Mouse (Mus musculus): ENCODE data around the gene Pwp2. TPM values are rescaled to one million over a fixed set of nuclear protein-coding genes. Genes with fewer than 3 reads are reported as not detected.

The Pwp2 gene
- 18.1 and 18.4 TPM in 2 replicates for polyA plus RNA-seq (2015; fragmentation: Nextera tagmentation; extraction: Ambion mirVana)

- H3K27me3 ChIP-seq (replicated peaks), result no peaks in the 10 kb centered on the region
- no peaks in the 10 kb centered on the region for H3K9me3 ChIP-seq
- peak within 1 kb of the TSS; percentile 39 for H3K9ac ChIP-seq
- peaks cover 14% of the 10 kb centered on the region for H3K4me1 ChIP-seq
- H3K36me3 ChIP-seq (replicated peaks), result peaks cover 29% of the 10 kb centered on the region
- peak within 1 kb of the TSS; percentile 66 for H3K4me3 ChIP-seq
- H3K27ac ChIP-seq, result peak within 1 kb of the TSS; percentile 69
- H3K4me2 ChIP-seq, result peak within 1 kb of the TSS; percentile 92
- WGBS, result 2% methylated on average over 47 of the region's 47 CpGs
- ATAC-seq (replicated peaks), result peak; percentile 97
Measured at GRCm38 (mm10) chr10:78184531-78185380, at the start of gene Pwp2. Pwp2 (minus strand) TSS chr10:78185149.

GRCm38 (mm10) chr10:78233756-78234155 lies 48.8 kb upstream of the Pwp2 start:
- H3K27me3 ChIP-seq (replicated peaks), result no peaks in the 10 kb centered on the region
- no peak for ATAC-seq (replicated peaks)
- H3K4me3 ChIP-seq, result no peak overlapping the region
- 0 out of 2 replicates have a peak, but pooled peaks cover 4% of the 10 kb centered on the region for H3K4me1 ChIP-seq
- 88% methylated on average over 6 of the region's 6 CpGs for WGBS
- no peak overlapping the region for H3K27ac ChIP-seq
- H3K9ac ChIP-seq, result no peak overlapping the region
- no peaks in the 10 kb centered on the region for H3K9me3 ChIP-seq
- no peak overlapping the region for H3K4me2 ChIP-seq
- H3K36me3 ChIP-seq (replicated peaks), result peaks cover 13% of the 10 kb centered on the region

GRCm38 (mm10) chr10:78233161-78233560 lies 48.2 kb upstream of the Pwp2 start:
- H3K4me1 ChIP-seq, result 0 out of 2 replicates have a peak, but pooled peaks cover 4% of the 10 kb centered on the region
- ATAC-seq (replicated peaks), result no peak
- H3K4me3 ChIP-seq, result no peak overlapping the region
- H3K4me2 ChIP-seq, result no peak overlapping the region
- 91% methylated on average over 5 of the region's 5 CpGs for WGBS
- no peak overlapping the region for H3K27ac ChIP-seq
- H3K36me3 ChIP-seq (replicated peaks), result peaks cover 19% of the 10 kb centered on the region
- H3K9me3 ChIP-seq, result no peaks in the 10 kb centered on the region
- no peaks in the 10 kb centered on the region for H3K27me3 ChIP-seq (replicated peaks)
- H3K9ac ChIP-seq, result no peak overlapping the region

GRCm38 (mm10) chr10:78232301-78232980 lies 47.5 kb upstream of the Pwp2 start:
- Histone ChIP-seq H3K4me3 (no peak overlapping the region), H3K27ac (no peak overlapping the region), H3K9me3 (no peaks in the 10 kb centered on the region), H3K27me3 (replicated peaks) (no peaks in the 10 kb centered on the region), H3K9ac (no peak overlapping the region), H3K4me1 (0 out of 2 replicates have a peak, but pooled peaks cover 4% of the 10 kb centered on the region), H3K4me2 (no peak overlapping the region), H3K36me3 (replicated peaks) (peaks cover 23% of the 10 kb centered on the region)
- ATAC-seq (replicated peaks), result no peak
- WGBS, result 82% methylated on average over 4 of the region's 4 CpGs

- Histone ChIP-seq H3K4me3 (no peak overlapping the region), H3K4me2 (no peak overlapping the region), H3K27ac (no peak overlapping the region), H3K4me1 (no peaks in the 10 kb centered on the region), H3K9me3 (no peaks in the 10 kb centered on the region), H3K27me3 (replicated peaks) (no peaks in the 10 kb centered on the region), H3K9ac (no peak overlapping the region), H3K36me3 (replicated peaks) (peaks cover 29% of the 10 kb centered on the region)
- ATAC-seq (replicated peaks), result no peak
- WGBS, result 90% methylated on average over 5 of the region's 5 CpGs
Measured at GRCm38 (mm10) chr10:78228560-78228928, 43.6 kb upstream of the Pwp2 start.

- no peak for ATAC-seq (replicated peaks)
- Histone ChIP-seq H3K36me3 (replicated peaks) (peaks cover 29% of the 10 kb centered on the region), H3K9ac (no peak overlapping the region), H3K9me3 (no peaks in the 10 kb centered on the region), H3K27ac (no peak overlapping the region), H3K4me3 (no peak overlapping the region), H3K4me1 (no peaks in the 10 kb centered on the region), H3K27me3 (replicated peaks) (no peaks in the 10 kb centered on the region), H3K4me2 (no peak overlapping the region)
- WGBS, result 89% methylated on average over 8 of the region's 8 CpGs
Measured at GRCm38 (mm10) chr10:78227875-78228559, 43.1 kb upstream of the Pwp2 start.

- Histone ChIP-seq H3K4me3 (no peak overlapping the region), H3K9ac (no peak overlapping the region), H3K4me1 (no peaks in the 10 kb centered on the region), H3K36me3 (replicated peaks) (peaks cover 29% of the 10 kb centered on the region), H3K4me2 (no peak overlapping the region), H3K27me3 (replicated peaks) (no peaks in the 10 kb centered on the region), H3K27ac (no peak overlapping the region), H3K9me3 (no peaks in the 10 kb centered on the region)
- 93% methylated on average over 6 of the region's 6 CpGs for WGBS
- ATAC-seq (replicated peaks), result no peak
Measured at GRCm38 (mm10) chr10:78224136-78224535, 39.2 kb upstream of the Pwp2 start.

GRCm38 (mm10) chr10:78222908-78223307 lies 38.0 kb upstream of the Pwp2 start:
- Histone ChIP-seq H3K9me3 (no peaks in the 10 kb centered on the region), H3K36me3 (replicated peaks) (peaks cover 26% of the 10 kb centered on the region; the same call in 1 of the 2 replicates), H3K4me3 (no peak overlapping the region), H3K27me3 (replicated peaks) (no peaks in the 10 kb centered on the region), H3K27ac (no peak overlapping the region), H3K4me1 (no peaks in the 10 kb centered on the region), H3K4me2 (no peak overlapping the region), H3K9ac (no peak overlapping the region)
- 88% methylated on average over 4 of the region's 4 CpGs for WGBS
- ATAC-seq (replicated peaks), result no peak

- H3K27me3 ChIP-seq (replicated peaks), result no peaks in the 10 kb centered on the region
- no peak overlapping the region for H3K4me2 ChIP-seq
- no peaks in the 10 kb centered on the region for H3K4me1 ChIP-seq
- ATAC-seq (replicated peaks), result no peak
- H3K9ac ChIP-seq, result no peak overlapping the region
- H3K4me3 ChIP-seq, result no peak overlapping the region
- no peaks in the 10 kb centered on the region for H3K9me3 ChIP-seq
- WGBS, result 91% methylated on average over 7 of the region's 7 CpGs
- peaks cover 28% of the 10 kb centered on the region for H3K36me3 ChIP-seq (replicated peaks)
- H3K27ac ChIP-seq, result no peak overlapping the region
Measured at GRCm38 (mm10) chr10:78221315-78221714, 36.4 kb upstream of the Pwp2 start.

- Histone ChIP-seq H3K27ac (no peak overlapping the region), H3K9me3 (no peaks in the 10 kb centered on the region), H3K27me3 (replicated peaks) (no peaks in the 10 kb centered on the region), H3K9ac (no peak overlapping the region), H3K36me3 (replicated peaks) (peaks cover 41% of the 10 kb centered on the region), H3K4me3 (no peak overlapping the region), H3K4me1 (no peaks in the 10 kb centered on the region), H3K4me2 (no peak overlapping the region)
- no peak for ATAC-seq (replicated peaks)
- WGBS, result 93% methylated on average over 1 of the region's 1 CpGs
Measured at GRCm38 (mm10) chr10:78219528-78219927, 34.6 kb upstream of the Pwp2 start.

GRCm38 (mm10) chr10:78218576-78218975 lies 33.6 kb upstream of the Pwp2 start:
- peaks cover 45% of the 10 kb centered on the region for H3K36me3 ChIP-seq (replicated peaks)
- ATAC-seq (replicated peaks), result no peak
- H3K9me3 ChIP-seq, result no peaks in the 10 kb centered on the region
- 92% methylated on average over 6 of the region's 6 CpGs for WGBS
- no peaks in the 10 kb centered on the region for H3K27me3 ChIP-seq (replicated peaks)
- H3K4me1 ChIP-seq, result no peaks in the 10 kb centered on the region
- H3K9ac ChIP-seq, result no peak overlapping the region
- no peak overlapping the region for H3K27ac ChIP-seq
- no peak overlapping the region for H3K4me3 ChIP-seq
- no peak overlapping the region for H3K4me2 ChIP-seq

- Histone ChIP-seq H3K9ac (no peak overlapping the region), H3K9me3 (no peaks in the 10 kb centered on the region), H3K4me3 (no peak overlapping the region), H3K4me2 (no peak overlapping the region), H3K36me3 (replicated peaks) (peaks cover 57% of the 10 kb centered on the region), H3K27ac (no peak overlapping the region), H3K27me3 (replicated peaks) (no peaks in the 10 kb centered on the region), H3K4me1 (no peaks in the 10 kb centered on the region)
- WGBS, result 90% methylated on average over 6 of the region's 6 CpGs
- ATAC-seq (replicated peaks), result no peak
Measured at GRCm38 (mm10) chr10:78216376-78217083, 31.6 kb upstream of the Pwp2 start.

All from midbrain, embryonic 15.5 days (tissue).